Mouse (Mus musculus): ENCODE results near the gene Hrh2.

Gene Hrh2

DNA sequence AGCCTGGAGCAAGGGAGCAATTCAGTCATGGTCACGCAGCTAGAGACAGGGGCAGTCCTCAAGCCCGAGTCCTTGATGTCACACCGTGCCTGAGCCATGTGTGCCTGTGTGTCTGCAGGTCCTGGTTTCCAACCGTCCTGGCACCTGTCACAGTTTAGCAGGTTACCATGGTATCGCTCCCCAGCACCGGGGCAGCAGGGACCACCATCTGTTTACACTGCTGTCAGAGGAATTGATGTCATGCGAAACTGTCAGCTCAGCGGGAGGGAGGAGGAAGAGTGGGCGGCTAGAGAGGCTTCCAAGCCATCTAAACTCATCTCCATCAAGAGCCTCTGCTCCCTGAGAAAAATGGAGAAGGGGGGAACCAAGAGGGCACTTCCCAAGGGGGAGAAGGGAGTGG lies 74.5 kb downstream of the Hrh2 start:
- no peak for DNase-seq (ENCODE audit: low spot score in 2 of 2)

DNA sequence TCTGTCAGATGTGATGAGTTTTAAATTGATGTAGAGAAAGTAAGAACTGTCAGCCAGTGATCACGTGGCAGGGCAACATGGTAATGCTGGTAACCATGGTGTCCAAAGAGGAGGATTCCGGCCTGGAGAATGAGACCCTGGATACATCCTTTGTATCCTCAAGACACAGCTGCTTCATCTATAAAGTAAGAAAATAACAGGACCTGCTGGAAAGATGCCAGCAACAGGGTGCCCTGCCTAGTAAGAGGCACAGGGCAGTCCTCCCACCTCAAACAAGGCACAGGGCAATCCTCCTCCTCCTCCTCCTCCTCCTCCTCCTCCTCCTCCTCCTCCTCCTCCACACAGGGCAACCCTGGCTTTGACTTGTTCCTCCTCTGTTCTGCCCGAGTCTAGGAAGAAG lies 77.2 kb downstream of the Hrh2 start:
- no peak for DNase-seq (ENCODE audit: low spot score in 2 of 2)

DNA sequence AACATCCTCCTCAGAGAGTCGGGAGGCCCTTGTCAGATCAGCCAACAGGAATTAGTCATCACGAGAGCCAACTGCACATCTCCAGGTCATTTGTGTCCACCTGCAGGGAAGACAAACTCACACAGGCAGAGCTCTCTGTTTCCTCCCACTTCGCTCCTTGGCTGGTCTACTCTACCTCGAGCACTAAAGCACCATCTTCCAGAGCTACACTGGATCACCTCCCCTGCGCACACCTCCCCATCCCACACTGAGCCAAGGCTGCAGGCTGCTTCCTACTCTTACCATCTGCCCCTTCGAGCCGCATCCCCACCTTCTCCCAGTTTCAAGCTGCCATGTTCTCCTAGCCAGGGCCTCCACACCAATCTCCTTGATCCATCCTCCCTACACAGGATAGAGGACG lies 77.7 kb downstream of the Hrh2 start:
- DNase-seq (ENCODE audit: low spot score in 2 of 2) = no peak

DNA sequence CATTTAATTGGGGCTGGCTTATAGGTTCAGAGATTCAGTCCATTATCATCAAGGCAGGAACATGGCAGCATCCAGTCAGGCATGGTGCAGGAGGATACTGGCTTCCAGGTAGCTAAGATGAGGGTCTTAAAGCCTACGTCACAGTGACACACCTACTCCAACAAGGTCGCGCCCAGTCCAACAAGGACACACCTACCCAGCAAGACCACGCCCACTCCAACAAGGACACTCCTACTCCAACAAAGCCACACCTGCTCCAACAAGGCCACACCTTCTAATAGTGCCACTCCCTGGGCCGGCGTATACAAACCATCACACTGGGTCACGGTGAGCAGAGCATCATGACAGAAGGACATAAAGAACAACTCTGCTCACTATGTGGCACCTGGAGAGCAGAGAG lies 80.1 kb downstream of the Hrh2 start:
- no peak for DNase-seq (ENCODE audit: low spot score in 2 of 2)

DNA sequence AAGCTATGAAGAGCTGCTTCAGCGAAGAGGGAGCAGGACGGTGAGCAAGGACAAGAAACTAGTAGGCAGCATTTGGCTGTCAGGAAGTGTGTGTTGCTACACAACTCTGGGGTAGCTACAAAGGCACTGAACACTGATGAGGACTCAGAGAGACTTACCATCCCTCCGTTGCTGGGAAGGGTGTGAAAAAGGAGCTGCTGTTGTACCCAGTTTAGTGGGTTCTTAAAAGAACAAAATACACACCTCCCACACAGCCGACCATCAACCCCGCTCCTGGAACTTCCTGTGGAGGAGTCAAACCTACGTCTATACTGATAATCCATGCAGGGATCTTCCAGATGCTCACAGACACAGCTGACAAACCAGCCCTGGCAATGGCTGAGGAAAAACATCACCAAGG lies 85.5 kb downstream of the Hrh2 start:
- no peak for DNase-seq (ENCODE audit: low spot score in 2 of 2)

DNA sequence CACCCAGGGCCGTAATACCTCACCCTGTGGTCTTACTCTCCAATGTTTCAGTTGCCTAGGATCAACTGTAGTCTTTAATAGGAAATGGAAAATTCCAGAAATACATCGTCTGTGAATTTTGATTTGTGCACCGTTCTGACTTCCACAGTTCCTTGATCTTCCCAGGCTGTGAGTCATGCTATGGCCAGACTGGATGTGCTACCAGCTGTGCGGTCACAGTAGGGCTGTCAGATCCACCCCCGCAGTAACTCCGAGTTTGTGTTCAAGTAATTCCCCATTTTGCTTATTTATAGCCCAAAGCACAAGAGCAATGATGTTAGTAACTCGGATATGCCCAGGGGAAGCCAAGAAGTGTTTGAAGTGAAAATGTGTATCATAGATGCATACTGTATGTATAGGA lies 88.4 kb downstream of the Hrh2 start:
- no peak for DNase-seq (ENCODE audit: low spot score in 2 of 2)

DNA sequence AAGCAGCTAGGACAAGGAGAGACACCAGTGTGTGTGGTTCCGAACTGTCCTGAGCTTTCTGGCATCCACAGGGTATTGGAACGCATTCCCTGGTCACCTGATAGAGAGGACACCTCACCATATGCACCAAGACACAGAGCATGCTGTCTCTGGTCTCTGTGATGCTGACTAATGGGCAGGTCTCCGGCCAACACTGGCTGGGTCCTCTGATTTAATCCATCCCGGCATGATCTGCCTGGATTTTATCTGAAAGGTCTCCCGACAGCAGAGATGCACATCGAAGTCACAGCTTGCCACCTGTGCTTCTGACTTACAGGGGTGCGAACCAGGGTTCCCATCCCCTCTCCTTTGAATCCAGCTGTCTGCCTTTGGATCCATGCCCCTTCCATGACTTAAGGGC lies 89.2 kb downstream of the Hrh2 start:
- no peak for DNase-seq (ENCODE audit: low spot score in 2 of 2)

DNA sequence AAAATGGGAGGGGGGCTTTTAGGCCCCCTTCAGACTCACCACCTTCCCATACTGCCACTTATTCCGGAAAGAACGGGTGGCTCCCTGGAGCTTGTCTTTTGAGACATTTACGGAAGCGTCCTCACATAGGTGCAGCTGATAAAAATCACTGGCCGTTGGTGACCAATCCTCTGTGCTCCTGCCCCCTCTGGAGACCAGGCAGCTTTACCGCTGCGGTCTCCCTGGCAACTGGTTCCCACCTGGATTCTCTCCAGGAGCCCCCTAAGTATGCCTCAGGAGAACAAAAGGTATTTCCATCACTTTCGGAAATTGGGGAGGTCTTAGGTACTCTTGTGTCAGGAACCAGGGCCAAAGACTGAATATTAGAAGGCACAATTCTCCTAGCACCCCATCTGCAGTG lies 89.7 kb downstream of the Hrh2 start:
- DNase-seq (ENCODE audit: low spot score in 2 of 2) = no peak

DNA sequence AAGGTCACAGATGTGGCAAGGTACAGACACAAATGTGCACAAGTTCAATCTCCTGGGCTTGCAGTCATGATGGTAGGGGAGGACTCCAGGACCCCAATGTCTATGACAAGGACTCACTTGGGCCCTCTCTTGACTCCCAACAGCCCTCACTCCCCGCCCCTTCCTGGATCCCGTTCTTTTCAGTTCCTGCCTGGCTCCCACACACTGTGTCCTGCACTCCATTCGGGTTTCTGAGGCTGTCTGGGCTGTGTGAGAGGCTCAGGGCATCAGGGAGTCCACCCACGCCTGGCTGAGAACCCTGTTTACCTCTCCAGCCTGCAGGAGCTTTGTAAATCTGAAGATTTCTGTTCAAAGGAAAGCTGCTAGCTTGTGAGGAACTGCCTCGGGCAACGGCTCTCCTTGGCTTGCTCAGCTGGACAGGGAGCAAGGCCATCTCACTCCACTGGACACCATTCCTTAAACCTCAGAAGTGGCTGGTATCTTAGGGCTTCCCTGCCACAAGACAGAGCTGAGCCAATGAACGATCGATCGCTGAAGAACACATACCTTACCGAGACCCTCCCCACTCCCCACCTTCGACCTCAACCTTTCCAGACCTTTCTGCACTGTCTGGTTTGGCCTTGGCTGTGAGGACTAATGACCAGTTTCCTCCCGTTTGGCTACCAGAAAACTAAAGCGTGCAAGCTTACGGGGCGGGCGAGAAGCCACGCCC lies 90.4 kb downstream of the Hrh2 start:
- no peak for DNase-seq (ENCODE audit: low spot score in 2 of 2)

DNA sequence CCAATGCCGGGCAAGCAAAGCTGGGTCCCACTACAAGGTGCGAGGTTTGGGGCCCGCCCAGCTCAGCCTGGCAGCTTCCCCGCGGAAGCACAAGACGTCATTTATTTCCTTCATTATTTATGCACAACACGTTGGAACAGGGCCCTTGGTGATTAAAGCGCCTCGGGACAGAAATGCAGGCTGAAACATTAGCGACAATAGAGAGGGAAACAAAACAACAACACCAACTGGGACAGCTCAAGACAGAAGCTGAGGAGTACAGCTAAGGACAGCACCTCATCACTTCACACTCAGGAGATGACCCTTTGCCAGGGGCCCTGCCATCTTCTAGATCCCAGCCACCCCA lies 90.9 kb downstream of the Hrh2 start:
- DNase-seq (ENCODE audit: low spot score in 2 of 2) = no peak

Measured in spleen, postnatal 14 days (tissue).